Mouse (Mus musculus): Measurements from ENCODE around the gene Txn2. TPM values are rescaled to one million over a fixed set of nuclear protein-coding genes. Genes with fewer than 3 reads are reported as not detected.

The Txn2 gene
- polyA plus RNA-seq, 1 experiment from 2014 or later: 212 TPM

DNA sequence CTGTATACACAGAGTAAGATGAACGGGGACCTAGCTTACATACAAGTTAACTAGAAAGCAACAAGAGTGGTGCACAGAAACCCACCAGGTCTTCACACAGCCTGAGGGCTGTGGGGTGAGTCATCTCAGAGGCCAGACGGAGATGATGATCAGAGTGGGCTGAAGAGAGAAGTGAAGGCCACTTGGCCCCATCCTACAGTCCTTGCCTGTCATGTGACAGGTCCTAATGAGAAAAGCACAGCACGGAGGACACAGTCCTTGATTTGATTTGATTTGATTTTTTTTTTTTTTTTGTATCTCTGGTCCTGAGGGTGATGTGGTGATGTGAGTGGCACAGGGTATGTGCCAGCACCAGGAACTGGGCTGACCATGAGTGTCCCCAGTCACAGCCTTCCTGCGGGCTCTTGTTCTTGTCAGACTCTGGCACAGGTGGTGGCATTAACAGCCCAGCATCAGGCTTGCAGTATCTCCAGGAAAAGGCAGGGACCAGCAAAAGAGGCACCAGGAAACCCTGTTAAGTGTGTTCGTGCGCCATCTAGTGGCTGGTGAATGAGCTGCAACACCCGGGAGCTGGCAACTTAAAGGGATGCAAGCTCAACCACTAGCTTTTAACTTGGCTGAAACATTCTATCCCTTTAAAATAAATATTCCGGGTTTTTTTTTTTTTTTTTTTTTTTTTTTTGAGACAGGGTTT, 11.8 kb downstream of the Txn2 start:
- peak; percentile 57 for ATAC-seq (ENCODE audit: low read depth)
- H3K27ac ChIP-seq (ENCODE audit: low read depth, low read length): no peak overlapping the region
- WGBS: 40% methylated on average over 8 of the region's 8 CpGs
- H3K4me1 ChIP-seq (ENCODE audit: control insufficient read depth, insufficient read depth, low read length): no peaks in the 10 kb centered on the region
- H3K27me3 ChIP-seq (ENCODE audit: control insufficient read depth, insufficient read depth, low read length): no peaks in the 10 kb centered on the region
- no peak overlapping the region for H3K4me2 ChIP-seq (ENCODE audit: low read depth, low read length)
- H3K9me3 ChIP-seq (ENCODE audit: control insufficient read depth, low read length): no peaks in the 10 kb centered on the region
- no peak overlapping the region for H3K4me3 ChIP-seq (ENCODE audit: low read depth, low read length)
- peaks cover 19% of the 10 kb centered on the region for H3K36me3 ChIP-seq (ENCODE audit: control insufficient read depth, insufficient read depth, low read length)
- H3K9ac ChIP-seq (replicated peaks; ENCODE audit: low read depth, low read length): no peak overlapping the region

DNA sequence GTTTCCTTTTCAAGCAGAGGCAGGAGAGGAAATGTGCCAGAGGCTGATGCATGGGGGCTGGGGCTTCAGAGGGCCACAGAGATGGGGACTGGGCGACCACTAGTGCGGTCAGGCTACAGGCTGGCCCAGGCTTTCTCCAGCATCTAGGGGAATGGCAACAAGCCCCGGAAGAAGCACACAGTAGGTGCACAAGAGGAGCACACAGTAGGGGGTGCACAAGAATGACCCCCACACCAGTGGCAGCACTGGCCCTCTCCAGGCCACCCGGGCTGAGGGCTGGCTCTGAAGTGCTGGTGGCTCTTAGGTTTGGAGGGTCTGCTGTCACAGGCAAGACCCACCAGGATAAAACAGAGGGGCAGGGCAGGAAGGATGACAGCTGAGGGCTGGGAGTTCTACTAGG, 13.5 kb downstream of the Txn2 start:
- no peak for ATAC-seq (ENCODE audit: low read depth)
- Histone ChIP-seq H3K27me3 (ENCODE audit: control insufficient read depth, insufficient read depth, low read length) (no peaks in the 10 kb centered on the region), H3K4me1 (ENCODE audit: control insufficient read depth, insufficient read depth, low read length) (no peaks in the 10 kb centered on the region), H3K4me3 (ENCODE audit: low read depth, low read length) (no peak overlapping the region), H3K36me3 (ENCODE audit: control insufficient read depth, insufficient read depth, low read length) (peaks cover 19% of the 10 kb centered on the region), H3K9me3 (ENCODE audit: control insufficient read depth, low read length) (no peaks in the 10 kb centered on the region), H3K27ac (ENCODE audit: low read depth, low read length) (no peak overlapping the region), H3K4me2 (ENCODE audit: low read depth, low read length) (no peak overlapping the region), H3K9ac (replicated peaks; ENCODE audit: low read depth, low read length) (no peak overlapping the region)
- 93% methylated on average over 4 of the region's 4 CpGs for WGBS

DNA sequence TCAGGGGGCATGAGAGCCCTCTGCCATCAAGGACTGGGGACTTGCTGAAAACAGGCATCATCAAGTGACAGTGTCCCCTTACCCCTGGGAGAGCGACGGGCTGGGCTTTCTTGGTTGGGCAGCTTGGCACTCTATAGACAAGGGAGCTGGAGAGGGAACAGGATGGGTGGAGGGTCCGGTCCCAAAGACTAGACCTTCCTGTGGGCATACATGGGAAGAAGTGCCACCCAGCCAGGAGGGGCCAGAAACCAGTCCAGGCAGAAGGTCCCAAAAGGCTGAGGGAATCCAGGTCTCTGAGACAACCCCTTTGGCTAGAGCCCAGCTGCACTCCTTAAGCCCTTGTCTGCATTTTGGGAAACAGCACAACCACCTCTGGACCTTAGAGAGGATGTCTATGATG, 14.3 kb downstream of the Txn2 start:
- Histone ChIP-seq H3K9me3 (ENCODE audit: control insufficient read depth, low read length) (no peaks in the 10 kb centered on the region), H3K4me1 (ENCODE audit: control insufficient read depth, insufficient read depth, low read length) (no peaks in the 10 kb centered on the region), H3K27ac (ENCODE audit: low read depth, low read length) (no peak overlapping the region), H3K4me2 (ENCODE audit: low read depth, low read length) (no peak overlapping the region), H3K9ac (replicated peaks; ENCODE audit: low read depth, low read length) (no peak overlapping the region), H3K4me3 (ENCODE audit: low read depth, low read length) (no peak overlapping the region), H3K27me3 (ENCODE audit: control insufficient read depth, insufficient read depth, low read length) (no peaks in the 10 kb centered on the region), H3K36me3 (ENCODE audit: control insufficient read depth, insufficient read depth, low read length) (peaks cover 19% of the 10 kb centered on the region)
- WGBS: 94% methylated on average over 3 of the region's 3 CpGs
- ATAC-seq (ENCODE audit: low read depth): no peak

DNA sequence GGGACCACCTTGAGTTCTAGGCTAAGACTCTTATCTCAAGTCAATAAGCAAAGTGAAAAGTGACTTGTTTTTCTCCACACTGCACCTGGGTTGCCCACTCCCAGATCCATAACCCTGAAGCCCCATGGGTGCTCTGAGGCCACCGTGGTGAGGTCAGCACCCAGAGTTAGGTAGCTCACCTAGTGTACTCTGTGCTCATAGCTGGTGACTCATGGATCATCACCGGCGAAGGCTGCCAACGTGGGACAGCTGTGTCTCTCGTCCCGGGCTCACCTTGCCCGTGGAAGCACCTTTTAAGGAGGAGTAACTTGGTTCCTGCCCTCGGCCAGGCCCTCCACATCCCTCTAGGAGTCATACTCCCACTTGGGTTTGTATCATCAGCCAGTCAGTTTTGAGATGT, 15.8 kb downstream of the Txn2 start:
- Histone ChIP-seq H3K4me3 (ENCODE audit: low read depth, low read length) (no peak overlapping the region), H3K27me3 (ENCODE audit: control insufficient read depth, insufficient read depth, low read length) (no peaks in the 10 kb centered on the region), H3K4me1 (ENCODE audit: control insufficient read depth, insufficient read depth, low read length) (no peaks in the 10 kb centered on the region), H3K36me3 (ENCODE audit: control insufficient read depth, insufficient read depth, low read length) (peaks cover 13% of the 10 kb centered on the region), H3K27ac (ENCODE audit: low read depth, low read length) (no peak overlapping the region), H3K4me2 (ENCODE audit: low read depth, low read length) (no peak overlapping the region), H3K9me3 (ENCODE audit: control insufficient read depth, low read length) (no peaks in the 10 kb centered on the region), H3K9ac (replicated peaks; ENCODE audit: low read depth, low read length) (no peak overlapping the region)
- 89% methylated on average over 8 of the region's 8 CpGs for WGBS
- ATAC-seq (ENCODE audit: low read depth): no peak

DNA sequence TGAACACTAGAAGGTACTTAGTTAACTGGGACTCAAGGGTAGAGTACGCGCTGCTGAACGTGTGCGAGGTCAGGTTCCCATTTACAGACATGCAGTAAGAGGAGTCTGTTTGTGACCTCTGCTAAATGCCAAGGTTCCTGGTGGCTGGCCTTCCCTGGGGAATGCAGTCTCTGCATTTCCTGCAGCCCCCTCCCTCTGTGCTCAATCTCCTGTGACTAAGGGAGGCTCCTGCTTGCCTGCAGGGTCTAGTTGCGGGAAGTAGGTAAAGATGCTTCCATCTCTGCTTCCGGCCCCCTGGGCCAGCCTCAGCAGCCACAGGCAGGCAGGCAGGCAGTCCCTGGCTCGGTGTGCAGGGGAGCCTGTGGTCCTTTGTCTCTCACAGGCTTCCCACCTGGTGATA, 16.2 kb downstream of the Txn2 start:
- H3K36me3 ChIP-seq (ENCODE audit: control insufficient read depth, insufficient read depth, low read length): peaks cover 13% of the 10 kb centered on the region
- no peak for ATAC-seq (ENCODE audit: low read depth)
- no peak overlapping the region for H3K4me2 ChIP-seq (ENCODE audit: low read depth, low read length)
- no peak overlapping the region for H3K27ac ChIP-seq (ENCODE audit: low read depth, low read length)
- H3K9me3 ChIP-seq (ENCODE audit: control insufficient read depth, low read length): no peaks in the 10 kb centered on the region
- no peaks in the 10 kb centered on the region for H3K4me1 ChIP-seq (ENCODE audit: control insufficient read depth, insufficient read depth, low read length)
- no peaks in the 10 kb centered on the region for H3K27me3 ChIP-seq (ENCODE audit: control insufficient read depth, insufficient read depth, low read length)
- WGBS: 70% methylated on average over 7 of the region's 7 CpGs
- no peak overlapping the region for H3K4me3 ChIP-seq (ENCODE audit: low read depth, low read length)
- H3K9ac ChIP-seq (replicated peaks; ENCODE audit: low read depth, low read length): no peak overlapping the region

DNA sequence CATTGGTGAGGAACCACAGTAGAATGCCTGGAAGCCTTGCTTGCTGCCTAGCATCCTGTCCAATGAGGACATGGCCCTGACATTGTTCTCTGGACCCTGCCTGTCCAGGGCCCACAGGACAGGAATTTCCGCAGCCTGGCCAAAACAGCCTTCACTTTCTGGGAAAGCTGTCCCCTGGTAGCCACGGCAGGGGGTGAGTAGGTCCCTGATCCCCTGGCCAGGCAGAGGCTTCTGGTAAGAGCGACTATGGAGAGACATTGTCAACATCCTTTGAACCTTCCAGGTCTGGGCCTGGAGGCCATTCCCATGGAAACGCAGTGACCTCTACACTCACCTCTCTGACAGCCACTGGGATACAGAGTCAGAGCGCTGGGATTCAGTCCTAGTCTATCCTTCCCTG, 16.8 kb downstream of the Txn2 start:
- Histone ChIP-seq H3K27me3 (ENCODE audit: control insufficient read depth, insufficient read depth, low read length) (no peaks in the 10 kb centered on the region), H3K9ac (replicated peaks; ENCODE audit: low read depth, low read length) (no peak overlapping the region), H3K4me2 (ENCODE audit: low read depth, low read length) (no peak overlapping the region), H3K9me3 (ENCODE audit: control insufficient read depth, low read length) (no peaks in the 10 kb centered on the region), H3K36me3 (ENCODE audit: control insufficient read depth, insufficient read depth, low read length) (peaks cover 13% of the 10 kb centered on the region), H3K4me3 (ENCODE audit: low read depth, low read length) (no peak overlapping the region), H3K4me1 (ENCODE audit: control insufficient read depth, insufficient read depth, low read length) (no peaks in the 10 kb centered on the region), H3K27ac (ENCODE audit: low read depth, low read length) (no peak overlapping the region)
- WGBS: 66% methylated on average over 5 of the region's 5 CpGs
- ATAC-seq (ENCODE audit: low read depth): no peak

DNA sequence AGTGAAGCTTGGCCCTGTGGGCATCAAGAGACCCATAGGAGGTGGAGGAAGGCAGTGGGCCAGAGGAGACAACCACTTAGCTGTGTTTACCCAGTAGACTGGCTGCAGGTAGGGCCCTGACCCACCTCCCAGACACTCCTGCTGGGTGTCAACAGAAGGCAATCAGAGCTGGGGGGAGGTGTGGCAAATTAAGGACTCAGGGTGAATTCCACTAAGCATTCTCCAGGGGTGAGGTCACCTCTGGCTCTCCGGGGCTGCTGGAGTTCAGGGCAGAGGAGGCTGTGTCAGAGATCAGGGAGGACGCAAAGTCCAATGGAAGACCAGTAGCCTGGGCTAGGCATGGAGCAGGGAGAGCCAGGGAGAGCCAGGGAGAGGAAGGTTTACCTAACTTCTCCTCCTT, 17.7 kb downstream of the Txn2 start:
- Histone ChIP-seq H3K9me3 (ENCODE audit: control insufficient read depth, low read length) (no peaks in the 10 kb centered on the region), H3K27me3 (ENCODE audit: control insufficient read depth, insufficient read depth, low read length) (no peaks in the 10 kb centered on the region), H3K36me3 (ENCODE audit: control insufficient read depth, insufficient read depth, low read length) (peaks cover 11% of the 10 kb centered on the region), H3K9ac (replicated peaks; ENCODE audit: low read depth, low read length) (no peak overlapping the region), H3K4me1 (ENCODE audit: control insufficient read depth, insufficient read depth, low read length) (no peaks in the 10 kb centered on the region), H3K4me2 (ENCODE audit: low read depth, low read length) (no peak overlapping the region), H3K27ac (ENCODE audit: low read depth, low read length) (no peak overlapping the region), H3K4me3 (ENCODE audit: low read depth, low read length) (no peak overlapping the region)
- WGBS: 22% methylated on average over 2 of the region's 2 CpGs
- no peak for ATAC-seq (ENCODE audit: low read depth)

DNA sequence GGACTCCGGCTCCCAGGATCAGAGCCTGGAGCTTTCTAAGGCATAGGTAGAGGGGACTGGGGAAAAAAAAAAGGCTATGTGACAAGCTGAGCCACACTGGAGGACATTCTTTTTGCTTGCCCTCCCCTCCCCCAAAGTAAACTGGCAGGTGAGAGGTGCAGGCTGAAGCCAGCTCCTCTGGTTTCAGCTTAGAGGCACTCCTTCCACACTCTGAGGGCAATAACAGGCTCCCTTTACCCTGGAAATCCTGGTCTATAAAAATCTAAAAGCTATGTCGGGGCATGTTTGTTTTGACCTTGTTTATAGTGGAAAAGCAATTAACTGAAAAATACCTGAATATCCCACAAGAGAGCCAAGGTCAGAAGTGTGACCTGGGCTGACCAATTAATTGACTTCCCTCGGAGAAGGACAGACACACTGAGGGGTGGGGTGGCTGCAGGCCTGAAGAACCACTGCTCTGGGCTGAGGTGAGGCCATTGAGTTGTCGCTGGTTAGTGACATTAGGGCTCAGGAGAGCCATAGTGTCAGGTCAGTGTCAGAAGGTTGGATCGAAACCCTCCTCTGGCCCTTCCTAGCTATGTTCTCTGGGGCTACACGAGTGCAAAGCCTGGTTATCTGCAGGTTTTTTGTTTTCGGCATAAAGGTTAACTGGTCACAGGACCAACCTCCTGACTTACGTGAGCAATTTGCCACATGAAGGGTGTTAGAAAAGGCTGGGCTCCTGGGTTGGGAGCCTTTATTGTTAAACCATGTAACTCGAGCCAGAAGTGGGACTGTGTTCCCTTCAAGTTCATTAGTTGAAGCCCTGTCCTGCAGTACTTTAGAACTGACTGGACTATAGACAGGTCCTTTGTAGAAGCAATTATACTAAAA, 20.9 kb downstream of the Txn2 start:
- no peak overlapping the region for H3K4me2 ChIP-seq (ENCODE audit: low read depth, low read length)
- 0 out of 2 replicates have a peak, but pooled peaks cover 2% of the 10 kb centered on the region for H3K4me1 ChIP-seq (ENCODE audit: control insufficient read depth, insufficient read depth, low read length)
- ATAC-seq (ENCODE audit: low read depth): no peak
- no peaks in the 10 kb centered on the region for H3K27me3 ChIP-seq (ENCODE audit: control insufficient read depth, insufficient read depth, low read length)
- no peak overlapping the region for H3K9ac ChIP-seq (replicated peaks; ENCODE audit: low read depth, low read length)
- H3K9me3 ChIP-seq (ENCODE audit: control insufficient read depth, low read length): no peaks in the 10 kb centered on the region
- no peak overlapping the region for H3K27ac ChIP-seq (ENCODE audit: low read depth, low read length)
- no peak overlapping the region for H3K4me3 ChIP-seq (ENCODE audit: low read depth, low read length)
- WGBS: 52% methylated on average over 9 of the region's 9 CpGs
- H3K36me3 ChIP-seq (ENCODE audit: control insufficient read depth, insufficient read depth, low read length): no peaks in the 10 kb centered on the region

DNA sequence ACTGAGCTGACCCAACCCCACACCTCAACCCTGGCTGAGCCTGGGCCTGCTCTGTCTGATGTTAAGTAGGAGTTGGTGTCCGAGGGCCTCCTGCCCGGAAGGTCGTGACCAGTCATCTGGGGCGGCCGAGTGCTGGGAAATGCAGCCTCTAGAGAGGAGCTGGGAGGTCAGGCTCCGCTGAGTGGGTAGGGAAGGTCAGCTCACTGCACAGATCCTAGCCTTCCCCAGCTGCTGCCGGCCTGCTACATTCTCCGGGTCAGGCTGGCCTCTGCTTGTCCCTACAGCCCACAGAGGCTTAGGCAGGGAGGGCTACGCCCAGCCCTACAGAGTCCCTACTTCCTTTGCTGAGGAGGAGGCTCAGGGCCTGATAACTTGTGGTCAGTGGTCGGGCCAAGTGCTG, 22.3 kb downstream of the Txn2 start:
- Histone ChIP-seq H3K4me2 (ENCODE audit: low read depth, low read length) (no peak overlapping the region), H3K27ac (ENCODE audit: low read depth, low read length) (no peak overlapping the region), H3K4me1 (ENCODE audit: control insufficient read depth, insufficient read depth, low read length) (0 out of 2 replicates have a peak, but pooled peaks cover 2% of the 10 kb centered on the region), H3K9me3 (ENCODE audit: control insufficient read depth, low read length) (no peaks in the 10 kb centered on the region), H3K4me3 (ENCODE audit: low read depth, low read length) (no peak overlapping the region), H3K36me3 (ENCODE audit: control insufficient read depth, insufficient read depth, low read length) (no peaks in the 10 kb centered on the region), H3K9ac (replicated peaks; ENCODE audit: low read depth, low read length) (no peak overlapping the region), H3K27me3 (ENCODE audit: control insufficient read depth, insufficient read depth, low read length) (no peaks in the 10 kb centered on the region)
- 71% methylated on average over 10 of the region's 10 CpGs for WGBS
- no peak for ATAC-seq (ENCODE audit: low read depth)
